Mouse (Mus musculus) G1E (cell line): ENCODE measurements around the gene Rmdn3.

Experiments
- CTCF ChIP-seq: IDR thresholded peaks from 2 replicates; pipeline ENCODE4 v1.5.1; 2012; ENCODE audit warnings: low read depth, low read length, inconsistent platforms, mixed read lengths
- GATA1 ChIP-seq: IDR thresholded peaks from 2 replicates; pipeline ENCODE4 v1.6.1; 2012; ENCODE audit warnings: borderline replicate concordance, low read length, inconsistent platforms, mixed read lengths
- POLR2AphosphoS5 ChIP-seq: IDR thresholded peaks from 2 replicates; pipeline ENCODE4 v1.6.1; 2012; ENCODE audit warnings: low read depth, low read length, inconsistent platforms; ENCODE audit not compliant: insufficient replicate concordance
- TAL1 ChIP-seq: conservative IDR thresholded peaks from 2 replicates; pipeline ENCODE4 v1.6.1; 2012; ENCODE audit warnings: low read depth, low read length, inconsistent platforms, mixed read lengths

DNA sequence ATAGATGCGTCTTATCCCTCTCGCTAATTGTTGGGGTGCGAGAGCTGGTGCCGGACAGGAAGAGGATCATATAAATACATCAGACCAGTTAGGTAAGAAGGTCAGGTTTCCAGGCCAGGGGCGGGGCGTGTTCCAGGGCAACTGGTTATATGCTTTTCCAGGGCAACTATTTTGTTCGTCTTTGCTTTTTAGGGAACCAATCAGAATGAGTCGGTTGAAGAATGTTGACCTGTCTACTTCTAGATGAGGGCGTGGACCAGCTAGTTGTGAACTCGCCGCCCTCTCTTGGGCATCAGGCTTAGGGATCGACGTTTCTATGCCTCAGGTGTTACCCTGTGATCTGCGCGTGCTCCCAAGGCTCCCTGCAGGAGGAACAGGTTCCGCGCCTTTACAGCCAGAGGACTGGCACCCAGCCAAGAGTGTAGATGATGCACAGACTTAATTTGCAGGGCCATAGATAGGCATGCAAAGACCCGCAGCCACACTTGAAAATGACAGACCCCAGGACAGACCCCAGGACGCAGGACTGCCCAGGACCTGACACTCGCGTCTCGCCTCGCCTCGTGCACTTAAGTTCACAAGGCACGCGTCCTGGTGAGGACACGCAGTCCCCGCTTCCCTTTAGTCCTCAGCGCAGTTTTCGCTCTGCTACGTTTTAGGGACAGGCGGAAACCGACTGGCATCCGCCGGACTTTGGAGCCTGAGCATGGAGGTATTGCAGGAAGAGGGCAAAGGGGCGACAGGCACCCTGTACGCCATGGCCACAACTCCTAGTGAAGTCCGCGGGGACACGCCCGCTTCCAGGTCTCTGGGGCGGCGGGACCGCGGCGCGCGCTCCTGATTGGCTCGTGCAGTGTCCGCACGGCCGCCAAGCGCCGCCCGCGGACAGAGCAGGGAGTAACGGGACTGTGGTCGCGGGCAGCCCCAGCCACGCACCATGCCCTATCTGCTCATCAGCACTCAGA is 10.3 kb upstream of the Rmdn3 start, which contains the start of gene Gchfr:
- TF ChIP-seq CTCF: no peak
- no peak for TF ChIP-seq GATA1
- TF ChIP-seq TAL1: no peak
- no peak for TF ChIP-seq POLR2AphosphoS5
